Mouse (Mus musculus): ENCODE data around the gene Dgkq. TPM values are rescaled to one million over a fixed set of nuclear protein-coding genes. Genes with fewer than 3 reads are reported as not detected.
A peak's percentile ranks its signal among the peaks of the same experiment; 100 is the strongest.

Gene Dgkq
- polyA plus RNA-seq, 1 experiment from 2014 or later, result 12.5 TPM

DNA sequence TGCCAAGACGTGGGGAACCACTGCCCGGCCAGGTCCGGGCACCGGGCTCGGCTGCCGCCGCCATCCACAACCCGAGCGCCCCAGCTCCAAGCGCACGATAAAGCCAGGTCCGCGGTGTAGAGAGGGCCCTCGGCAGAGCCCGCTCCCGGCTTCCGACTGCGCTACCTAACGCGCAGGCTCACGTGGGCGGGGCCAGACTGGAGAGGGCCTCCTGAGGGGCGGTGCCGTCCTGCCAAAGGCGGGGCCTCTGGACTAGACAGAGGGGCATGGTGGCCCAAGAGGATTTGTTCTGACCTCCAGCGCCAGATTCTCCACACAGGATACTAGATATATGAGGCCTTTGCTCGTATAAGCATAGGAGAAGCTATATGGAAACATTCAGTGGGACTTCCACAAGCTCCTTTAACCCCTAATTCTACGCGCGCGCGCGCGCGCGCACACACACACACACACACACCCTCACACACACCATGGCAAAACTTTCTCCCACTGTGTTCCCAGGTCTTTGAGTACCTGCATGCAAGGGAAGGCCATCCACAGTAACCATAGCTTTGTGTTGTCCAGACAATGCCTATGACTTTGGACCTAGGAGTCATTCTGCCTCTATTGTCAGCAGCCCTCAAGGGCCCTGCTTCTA lies 8.7 kb downstream of the Dgkq start:
- H3K4me1 ChIP-seq, result peaks cover 20% of the 10 kb centered on the region
- 14% methylated on average over 36 of the region's 36 CpGs for WGBS

GRCm38 (mm10) chr5:108659698-108660631 lies 9.5 kb downstream of the Dgkq start, which contains the start of gene Idua:
Gene Idua, plus strand, starts transcription at chr5:108660331.
- H3K27ac ChIP-seq (replicated peaks), result peak within 1 kb of the TSS; percentile 86
- H3K36me3 ChIP-seq (replicated peaks), result peaks cover 35% of the 10 kb centered on the region
- peaks cover 6% of the 10 kb centered on the region; the same call in 1 of the 2 replicates for H3K27me3 ChIP-seq (replicated peaks; ENCODE audit: low read depth, poor library complexity, severe bottlenecking)
- no peaks in the 10 kb centered on the region for H3K9me3 ChIP-seq
- H3K4me1 ChIP-seq, result peaks cover 20% of the 10 kb centered on the region
- peak; percentile 16 for DNase-seq (ENCODE audit: low spot score)
- peak within 1 kb of the TSS; percentile 81 for H3K4me3 ChIP-seq
- WGBS, result 11% methylated on average over 24 of the region's 24 CpGs

More for the DNA sequence above, 8.7 kb downstream of the Dgkq start:
- DNase-seq (ENCODE audit: low spot score), result peak; percentile 92
- Histone ChIP-seq H3K9me3 (no peaks in the 10 kb centered on the region), H3K36me3 (replicated peaks) (peaks cover 27% of the 10 kb centered on the region), H3K4me3 (peak overlapping the region; percentile 81), H3K27ac (replicated peaks) (peak overlapping the region; percentile 86), H3K27me3 (replicated peaks; ENCODE audit: low read depth, poor library complexity, severe bottlenecking) (peaks cover 6% of the 10 kb centered on the region; the same call in 1 of the 2 replicates)

DNA sequence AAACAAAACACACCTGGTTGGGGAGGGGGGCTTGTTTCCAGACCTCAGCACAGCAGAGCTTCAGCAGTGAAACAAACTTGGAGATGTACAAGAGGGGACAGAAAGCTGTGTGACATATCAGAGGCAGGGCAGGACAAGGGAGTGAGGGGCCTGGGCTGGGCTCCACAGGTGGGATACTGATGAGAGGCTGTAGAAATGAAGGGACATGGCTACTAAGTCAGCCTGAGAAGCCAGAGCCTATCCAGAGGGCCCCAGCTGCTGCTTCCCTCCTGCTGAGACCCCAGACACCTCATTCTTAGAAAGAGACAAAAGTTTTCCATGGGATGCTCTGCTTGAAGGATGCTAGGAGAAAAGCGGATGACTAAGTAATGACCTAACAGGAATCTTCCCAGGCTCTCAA lies 10.9 kb downstream of the Dgkq start:
- H3K27ac ChIP-seq (replicated peaks), result no peak overlapping the region
- 79% methylated on average over 1 of the region's 1 CpGs for WGBS
- DNase-seq (ENCODE audit: low spot score), result no peak

DNA sequence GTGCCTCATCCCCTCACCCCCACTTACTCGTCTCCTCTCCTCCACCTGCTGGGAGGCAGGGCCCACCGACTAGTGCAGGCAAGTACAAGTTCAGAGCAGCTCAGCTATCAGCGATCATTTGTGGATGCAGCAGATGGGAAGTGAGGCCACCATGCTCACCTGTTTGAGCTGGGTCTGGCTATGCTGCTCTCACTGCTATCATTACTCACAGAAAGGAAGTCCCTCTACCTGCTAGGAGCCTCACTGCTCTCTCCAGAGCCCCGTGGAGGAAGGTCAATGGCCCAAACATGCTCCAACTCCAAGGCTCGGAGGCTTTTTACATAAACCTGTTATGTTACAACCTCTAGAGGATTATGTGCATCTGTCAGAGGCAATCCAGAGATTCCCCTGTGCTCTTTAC lies 12.1 kb downstream of the Dgkq start:
- Histone ChIP-seq H3K4me3 (no peak overlapping the region), H3K4me1 (peaks cover 20% of the 10 kb centered on the region), H3K27me3 (replicated peaks; ENCODE audit: low read depth, poor library complexity, severe bottlenecking) (no peaks in the 10 kb centered on the region), H3K27ac (replicated peaks) (no peak overlapping the region), H3K36me3 (replicated peaks) (peaks cover 60% of the 10 kb centered on the region), H3K9me3 (no peaks in the 10 kb centered on the region)
- no peak for DNase-seq (ENCODE audit: low spot score)
- 85% methylated on average over 5 of the region's 5 CpGs for WGBS

More for the DNA sequence above, 10.9 kb downstream of the Dgkq start:
- Histone ChIP-seq H3K36me3 (replicated peaks) (peaks cover 48% of the 10 kb centered on the region), H3K27me3 (replicated peaks; ENCODE audit: low read depth, poor library complexity, severe bottlenecking) (peaks cover 6% of the 10 kb centered on the region; the same call in 1 of the 2 replicates), H3K9me3 (no peaks in the 10 kb centered on the region), H3K4me3 (no peak overlapping the region), H3K4me1 (peaks cover 20% of the 10 kb centered on the region)

- H3K27me3 ChIP-seq (replicated peaks; ENCODE audit: low read depth, poor library complexity, severe bottlenecking), result no peaks in the 10 kb centered on the region
- no peaks in the 10 kb centered on the region for H3K9me3 ChIP-seq
- H3K27ac ChIP-seq (replicated peaks), result no peak overlapping the region
- H3K4me1 ChIP-seq, result peaks cover 18% of the 10 kb centered on the region
- 94% methylated on average over 15 of the region's 15 CpGs for WGBS
- H3K36me3 ChIP-seq (replicated peaks), result peaks cover 70% of the 10 kb centered on the region
- DNase-seq (ENCODE audit: low spot score), result no peak
- no peak overlapping the region for H3K4me3 ChIP-seq
These were observed 13.4 kb downstream of the Dgkq start for GRCm38 (mm10) chr5:108655891-108656650.

DNA sequence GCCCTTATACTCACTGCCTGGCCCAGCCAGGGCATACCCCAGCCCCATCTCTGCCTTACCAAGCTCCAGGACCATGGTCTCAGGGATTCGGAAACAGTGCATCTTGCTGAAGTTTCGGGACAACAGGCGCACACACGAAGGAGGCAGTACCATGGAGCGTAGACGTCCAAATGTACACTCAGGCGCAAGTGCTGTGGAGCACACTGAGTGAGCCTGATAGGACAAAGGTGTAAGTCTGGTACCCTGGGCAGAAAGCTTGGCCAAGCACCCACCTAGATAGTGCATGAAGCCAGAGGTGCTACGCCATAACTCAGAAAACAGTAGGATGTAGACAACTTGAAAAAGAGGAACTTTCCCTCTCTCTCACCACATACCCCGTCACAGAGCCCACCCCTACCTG lies 14.1 kb downstream of the Dgkq start:
- Histone ChIP-seq H3K36me3 (replicated peaks) (peaks cover 77% of the 10 kb centered on the region), H3K4me1 (peaks cover 15% of the 10 kb centered on the region), H3K4me3 (no peak overlapping the region), H3K9me3 (no peaks in the 10 kb centered on the region), H3K27me3 (replicated peaks; ENCODE audit: low read depth, poor library complexity, severe bottlenecking) (no peaks in the 10 kb centered on the region), H3K27ac (replicated peaks) (no peak overlapping the region)
- no peak for DNase-seq (ENCODE audit: low spot score)
- 96% methylated on average over 9 of the region's 9 CpGs for WGBS

GRCm38 (mm10) chr5:108654444-108654990 lies 15.0 kb downstream of the Dgkq start:
- Histone ChIP-seq H3K27me3 (replicated peaks; ENCODE audit: low read depth, poor library complexity, severe bottlenecking) (no peaks in the 10 kb centered on the region), H3K4me3 (no peak overlapping the region), H3K27ac (replicated peaks) (no peak overlapping the region), H3K4me1 (peaks cover 7% of the 10 kb centered on the region), H3K36me3 (replicated peaks) (peaks cover 85% of the 10 kb centered on the region), H3K9me3 (no peaks in the 10 kb centered on the region)
- 94% methylated on average over 10 of the region's 10 CpGs for WGBS
- no peak for DNase-seq (ENCODE audit: low spot score)

GRCm38 (mm10) chr5:108653341-108653740 lies 16.1 kb downstream of the Dgkq start:
- no peak for DNase-seq (ENCODE audit: low spot score)
- Histone ChIP-seq H3K4me3 (no peak overlapping the region), H3K36me3 (replicated peaks) (peaks cover 94% of the 10 kb centered on the region), H3K4me1 (no peaks in the 10 kb centered on the region), H3K27ac (replicated peaks) (no peak overlapping the region), H3K9me3 (no peaks in the 10 kb centered on the region), H3K27me3 (replicated peaks; ENCODE audit: low read depth, poor library complexity, severe bottlenecking) (no peaks in the 10 kb centered on the region)
- 89% methylated on average over 6 of the region's 6 CpGs for WGBS

DNA sequence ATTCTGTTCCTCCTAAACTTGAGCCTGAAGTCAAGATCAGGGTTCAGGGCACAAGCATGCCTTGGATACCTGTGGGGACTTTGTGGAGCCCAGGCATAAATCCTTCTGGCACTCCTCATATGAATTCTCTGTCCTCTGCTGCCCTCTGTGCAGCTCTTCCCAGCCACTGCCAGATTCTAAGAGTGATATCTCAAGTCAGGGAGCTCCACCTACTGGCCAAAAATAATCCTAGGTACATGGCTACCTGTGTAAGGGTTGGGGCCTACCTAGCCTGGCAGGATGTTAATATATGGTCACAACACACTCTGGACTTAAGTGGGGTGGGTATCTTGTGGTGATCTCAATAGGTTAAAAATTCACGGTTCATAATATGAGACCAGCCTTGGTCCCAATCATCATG lies 17.6 kb downstream of the Dgkq start:
- Histone ChIP-seq H3K36me3 (replicated peaks) (peaks cover 94% of the 10 kb centered on the region), H3K4me3 (no peak overlapping the region), H3K27me3 (replicated peaks; ENCODE audit: low read depth, poor library complexity, severe bottlenecking) (no peaks in the 10 kb centered on the region), H3K4me1 (no peaks in the 10 kb centered on the region), H3K27ac (replicated peaks) (no peak overlapping the region), H3K9me3 (no peaks in the 10 kb centered on the region)
- peak; percentile 47 for DNase-seq (ENCODE audit: low spot score)
- 61% methylated on average over 1 of the region's 1 CpGs for WGBS

GRCm38 (mm10) chr5:108651136-108651720 lies 18.2 kb downstream of the Dgkq start:
- no peaks in the 10 kb centered on the region for H3K9me3 ChIP-seq
- no peak overlapping the region for H3K4me3 ChIP-seq
- 80% methylated on average over 5 of the region's 5 CpGs for WGBS
- no peaks in the 10 kb centered on the region for H3K4me1 ChIP-seq
- H3K27ac ChIP-seq (replicated peaks), result no peak overlapping the region
- no peak for DNase-seq (ENCODE audit: low spot score)
- H3K27me3 ChIP-seq (replicated peaks; ENCODE audit: low read depth, poor library complexity, severe bottlenecking), result no peaks in the 10 kb centered on the region
- H3K36me3 ChIP-seq (replicated peaks), result peaks cover 95% of the 10 kb centered on the region

DNA sequence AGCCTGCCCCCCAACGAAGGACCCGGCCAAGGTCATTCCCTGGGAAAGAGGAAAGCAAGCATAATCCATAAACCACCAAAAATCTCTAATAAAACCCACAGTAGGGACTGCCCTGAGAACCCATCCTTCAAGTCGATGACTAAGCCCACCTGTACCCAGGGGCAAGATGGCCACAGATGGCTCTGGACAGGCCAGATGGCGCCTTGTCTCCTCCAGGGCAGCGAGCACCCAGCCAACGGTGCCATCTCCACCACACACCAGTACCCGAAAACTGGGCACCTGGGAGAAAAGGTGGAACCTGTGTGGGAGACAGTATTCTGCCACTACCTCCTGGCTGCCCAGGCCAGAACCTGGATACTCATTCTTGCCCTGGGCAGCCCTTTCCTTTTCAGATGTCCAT lies 19.1 kb downstream of the Dgkq start:
- Histone ChIP-seq H3K27ac (replicated peaks) (no peak overlapping the region), H3K4me3 (no peak overlapping the region), H3K36me3 (replicated peaks) (peaks cover 95% of the 10 kb centered on the region), H3K27me3 (replicated peaks; ENCODE audit: low read depth, poor library complexity, severe bottlenecking) (no peaks in the 10 kb centered on the region), H3K4me1 (no peaks in the 10 kb centered on the region), H3K9me3 (no peaks in the 10 kb centered on the region)
- WGBS, result 87% methylated on average over 7 of the region's 7 CpGs
- no peak for DNase-seq (ENCODE audit: low spot score)

All from embryonic facial prominence, embryonic 10.5 days (tissue).